Mouse (Mus musculus): ENCODE results near the gene Sec24c.

Gene Sec24c

GRCm38 (mm10) chr14:20677906-20678305 lies 3.8 kb downstream of the Sec24c start:
- POLR2A ChIA-PET: interaction anchor here in 1 of 4 experiments (1.3 to 1.7 kb wide), 2 partner anchors 10 to 17 kb away, joined by 3 to 4 read pairs; partner anchors contain the start of gene Fut11
- CTCF ChIA-PET: no interaction called here

GRCm38 (mm10) chr14:20681742-20682141 lies 7.6 kb downstream of the Sec24c start:
- ChIA-PET CTCF (interaction anchor here in 1 of 4 experiments (1.1 to 2.0 kb wide), 4 partner anchors 9 to 20 kb away, joined by 3 to 5 read pairs (median 3); no protein-coding TSS in a partner anchor), POLR2A (interaction anchor here in 2 of 4 experiments (1.0 to 6.4 kb wide), 12 partner anchors 8 to 247 kb away, joined by 3 to 43 read pairs (median 8); partner anchors contain the start of genes Fut11 (in 2 of the 2), Sec24c (in 2 of the 2), Chchd1 (in 1 of the 2) and Usp54 (in 1 of the 2))

- CTCF ChIA-PET: interaction anchor here in 2 of 4 experiments (0.6 to 2.0 kb wide), 9 partner anchors 9 to 368 kb away, joined by 3 to 5 read pairs (median 3); no protein-coding TSS in a partner anchor
- POLR2A ChIA-PET: interaction anchor here in 3 of 4 experiments (0.5 to 6.4 kb wide), 16 partner anchors 8 to 246 kb away, joined by 3 to 43 read pairs (median 6); partner anchors contain the start of genes Fut11 (in 3 of the 3), Sec24c (in 2 of the 3), Chchd1 (in 1 of the 3) and Usp54 (in 1 of the 3)
These were observed 8.4 kb downstream of the Sec24c start for GRCm38 (mm10) chr14:20682498-20682897.

DNA sequence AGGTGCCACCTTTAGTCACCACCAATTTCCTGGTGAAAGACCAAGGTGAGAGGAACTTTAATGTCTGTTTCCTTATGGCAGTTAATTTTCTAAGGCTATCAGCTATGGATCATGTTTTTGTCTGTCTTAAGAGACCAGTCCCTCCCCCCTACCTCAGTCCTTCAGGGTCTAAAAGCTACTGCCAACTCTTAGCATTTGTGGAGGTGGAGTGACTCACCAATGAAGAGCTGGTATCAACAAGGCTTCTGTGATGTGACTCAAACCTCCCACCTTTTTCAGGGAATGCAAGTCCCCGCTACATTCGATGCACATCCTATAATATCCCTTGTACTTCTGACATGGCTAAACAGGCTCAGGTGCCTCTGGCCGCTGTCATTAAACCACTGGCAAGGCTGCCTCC lies 12.5 kb downstream of the Sec24c start:
- ChIA-PET POLR2A (interaction anchor here in 2 of 4 experiments (1.0 to 5.3 kb wide), 5 partner anchors 12 to 21 kb away, joined by 3 to 34 read pairs (median 4); partner anchors contain the start of genes Chchd1 (in 1 of the 2), Sec24c (in 1 of the 2) and Zswim8 (in 1 of the 2)), CTCF (interaction anchor here in 1 of 4 experiments (0.6 kb wide), 1 partner anchor 69 kb away, joined by 3 read pairs; no protein-coding TSS in a partner anchor)

GRCm38 (mm10) chr14:20689009-20689408 lies 14.9 kb downstream of the Sec24c start:
- CTCF ChIA-PET: no interaction called here
- POLR2A ChIA-PET: interaction anchor here in 2 of 4 experiments (0.5 to 1.6 kb wide), 6 partner anchors 10 to 213 kb away, joined by 3 to 4 read pairs (median 3); no protein-coding TSS in a partner anchor

DNA sequence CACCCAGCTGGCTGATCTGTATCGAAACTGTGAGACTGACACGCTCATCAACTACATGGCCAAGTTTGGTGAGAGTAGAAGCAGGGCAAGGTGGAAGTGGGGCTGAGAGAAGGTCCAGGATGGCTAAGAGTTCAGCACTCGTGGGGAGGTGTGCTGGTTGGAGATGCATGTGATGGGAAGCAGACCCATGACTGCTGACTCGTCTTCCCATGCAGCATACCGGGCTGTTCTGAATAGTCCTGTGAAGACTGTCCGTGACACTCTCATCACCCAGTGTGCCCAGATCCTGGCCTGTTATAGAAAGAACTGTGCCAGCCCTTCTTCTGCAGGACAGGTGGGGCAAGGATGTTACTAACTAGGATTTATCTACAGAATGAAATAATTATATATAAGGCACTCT lies 17.7 kb downstream of the Sec24c start:
- POLR2A ChIA-PET: interaction anchor here in 2 of 4 experiments (1.9 to 5.1 kb wide), 4 partner anchors 9 to 18 kb away, joined by 7 to 43 read pairs (median 20); partner anchors contain the start of gene Sec24c (in 2 of the 2)
- CTCF ChIA-PET: no interaction called here

GRCm38 (mm10) chr14:20693589-20694101 lies 19.5 kb downstream of the Sec24c start:
- ChIA-PET POLR2A (interaction anchor here (0.6 to 5.1 kb wide), 21 partner anchors 8 to 1120 kb away, joined by 3 to 43 read pairs (median 4); partner anchors contain the start of genes Sec24c (in 3 of the 4), Zswim8 (in 2 of the 4), Adk (in 1 of the 4) and Ap3m1 (in 1 of the 4)), CTCF (interaction anchor here in 2 of 4 experiments (0.9 to 1.2 kb wide), 3 partner anchors 12 to 105 kb away, joined by 3 read pairs; no protein-coding TSS in a partner anchor)

- ChIA-PET CTCF (interaction anchor here in 1 of 4 experiments (0.9 to 2.5 kb wide), 4 partner anchors 22 to 104 kb away, joined by 3 to 8 read pairs (median 6); no protein-coding TSS in a partner anchor), POLR2A (interaction anchor here (0.6 to 5.1 kb wide), 23 partner anchors 9 to 381 kb away, joined by 3 to 43 read pairs (median 4); partner anchors contain the start of genes Sec24c (in 3 of the 4), Vcl (in 2 of the 4), Zswim8 (in 2 of the 4) and Adk (in 1 of the 4))
These were observed 20.2 kb downstream of the Sec24c start for GRCm38 (mm10) chr14:20694185-20694883.

GRCm38 (mm10) chr14:20694884-20695760 lies 21.0 kb downstream of the Sec24c start, which contains the start of gene Fut11:
TSS of gene Fut11 (plus strand) at chr14:20694968.
- ChIA-PET POLR2A (interaction anchor here in 3 of 4 experiments (0.6 to 5.1 kb wide), 34 partner anchors 11 to 718 kb away, joined by 3 to 43 read pairs (median 4); partner anchors contain the start of genes Sec24c (in 3 of the 3), Anxa7 (in 2 of the 3), Vcl (in 2 of the 3) and Zswim8 (in 2 of the 3)), CTCF (interaction anchor here in 3 of 4 experiments (1.0 to 2.5 kb wide), 6 partner anchors 13 to 104 kb away, joined by 3 to 8 read pairs (median 4); no protein-coding TSS in a partner anchor)

DNA sequence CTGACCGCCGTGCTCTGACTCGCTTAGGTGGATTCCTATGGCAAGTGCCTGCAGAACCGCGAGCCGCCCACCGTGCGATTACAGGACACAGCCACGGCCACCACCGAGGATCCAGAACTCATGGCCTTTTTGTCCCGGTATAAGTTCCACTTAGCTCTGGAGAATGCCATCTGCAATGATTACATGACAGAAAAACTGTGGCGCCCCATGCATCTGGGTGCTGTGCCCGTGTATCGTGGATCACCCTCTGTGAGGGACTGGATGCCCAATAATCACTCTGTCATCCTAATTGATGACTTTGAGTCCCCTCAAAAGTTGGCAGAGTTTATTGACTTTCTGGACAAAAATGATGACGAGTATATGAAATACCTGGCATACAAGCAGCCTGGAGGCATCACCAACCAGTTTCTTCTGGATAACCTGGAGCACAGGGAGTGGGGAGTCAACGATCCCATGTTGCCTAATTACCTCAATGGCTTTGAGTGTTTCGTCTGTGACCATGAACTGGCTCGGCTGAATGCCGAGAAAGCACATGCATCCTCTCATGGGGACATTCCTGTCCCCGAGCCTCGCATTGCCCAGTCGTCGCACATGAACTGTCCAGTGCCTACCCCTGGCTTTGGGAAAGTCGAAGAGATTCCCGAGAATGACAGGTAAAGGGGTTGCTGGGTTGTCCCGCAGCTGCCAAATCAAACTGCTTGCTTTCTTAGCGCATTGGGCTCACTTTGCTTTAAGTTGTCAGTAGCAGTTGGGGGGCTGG lies 21.8 kb downstream of the Sec24c start:
- CTCF ChIA-PET: interaction anchor here in 3 of 4 experiments (1.0 to 2.5 kb wide), 12 partner anchors 12 to 103 kb away, joined by 3 to 10 read pairs (median 4); partner anchors contain the start of gene Zswim8 (in 1 of the 3)
- POLR2A ChIA-PET: interaction anchor here in 3 of 4 experiments (0.6 to 5.1 kb wide), 27 partner anchors 10 to 356 kb away, joined by 3 to 43 read pairs (median 4); partner anchors contain the start of genes Sec24c (in 3 of the 3), Anxa7 (in 2 of the 3), Zswim8 (in 2 of the 3) and Adk (in 1 of the 3)

DNA sequence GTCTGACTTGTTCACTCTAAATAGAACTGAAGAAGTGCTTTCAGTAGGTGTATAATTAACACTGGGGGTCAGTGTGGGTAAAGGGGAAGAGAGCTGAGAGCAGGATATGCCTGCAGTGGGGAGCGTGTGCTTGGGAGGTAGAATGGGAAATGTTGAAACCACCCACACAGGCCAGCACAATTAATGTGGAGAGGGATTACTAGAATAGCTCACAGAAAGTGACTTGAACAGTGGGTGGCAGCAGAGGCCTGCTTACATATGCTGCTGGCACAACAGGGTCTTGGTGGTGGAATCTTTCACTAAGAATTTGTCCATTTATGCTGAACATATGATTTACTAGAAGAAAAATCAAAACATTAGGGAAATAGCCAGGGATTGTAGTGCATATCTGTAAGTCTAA lies 22.9 kb downstream of the Sec24c start:
- ChIA-PET CTCF (interaction anchor here in 3 of 4 experiments (0.5 to 2.5 kb wide), 12 partner anchors 11 to 318 kb away, joined by 3 to 10 read pairs (median 4); partner anchors contain the start of gene Zswim8 (in 1 of the 3)), POLR2A (interaction anchor here in 3 of 4 experiments (0.7 to 5.0 kb wide), 17 partner anchors 9 to 402 kb away, joined by 3 to 39 read pairs (median 4); partner anchors contain the start of genes Zswim8 (in 2 of the 3), Adk (in 1 of the 3), Ap3m1 (in 1 of the 3) and Sec24c (in 1 of the 3))

GRCm38 (mm10) chr14:20698515-20698914 lies 24.4 kb downstream of the Sec24c start:
- ChIA-PET POLR2A (interaction anchor here in 3 of 4 experiments (0.6 to 5.0 kb wide), 11 partner anchors 8 to 230 kb away, joined by 3 to 39 read pairs (median 4); partner anchors contain the start of genes Zswim8 (in 2 of the 3), Sec24c (in 1 of the 3) and Vcl (in 1 of the 3)), CTCF (no interaction called here)

DNA sequence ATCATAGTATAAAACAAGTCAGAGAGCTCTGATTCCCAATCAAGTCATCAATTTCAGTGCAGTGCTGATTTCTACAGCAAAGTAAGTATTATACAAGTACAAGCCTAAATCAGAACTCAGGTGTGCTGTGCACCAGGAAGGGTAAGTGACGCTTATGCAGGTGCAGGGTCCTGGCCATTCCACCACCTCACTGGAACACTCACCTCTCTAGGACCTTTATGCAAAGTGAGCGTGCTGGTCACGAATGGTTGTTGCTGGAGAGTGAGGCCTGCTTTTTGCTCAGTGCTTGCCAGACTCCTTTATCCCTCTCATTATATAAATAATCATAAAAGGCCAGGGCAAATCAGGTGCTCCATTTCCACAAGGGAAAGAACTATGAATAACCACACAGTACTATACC lies 26.3 kb downstream of the Sec24c start:
- ChIA-PET POLR2A (interaction anchor here in 2 of 4 experiments (0.6 to 3.2 kb wide), 9 partner anchors 11 to 250 kb away, joined by 3 to 8 read pairs (median 4); partner anchors contain the start of genes Camk2g (in 1 of the 2) and Vcl (in 1 of the 2)), CTCF (interaction anchor here in 2 of 4 experiments (0.6 to 1.3 kb wide), 2 partner anchors 37 to 197 kb away, joined by 3 read pairs; no protein-coding TSS in a partner anchor)

DNA sequence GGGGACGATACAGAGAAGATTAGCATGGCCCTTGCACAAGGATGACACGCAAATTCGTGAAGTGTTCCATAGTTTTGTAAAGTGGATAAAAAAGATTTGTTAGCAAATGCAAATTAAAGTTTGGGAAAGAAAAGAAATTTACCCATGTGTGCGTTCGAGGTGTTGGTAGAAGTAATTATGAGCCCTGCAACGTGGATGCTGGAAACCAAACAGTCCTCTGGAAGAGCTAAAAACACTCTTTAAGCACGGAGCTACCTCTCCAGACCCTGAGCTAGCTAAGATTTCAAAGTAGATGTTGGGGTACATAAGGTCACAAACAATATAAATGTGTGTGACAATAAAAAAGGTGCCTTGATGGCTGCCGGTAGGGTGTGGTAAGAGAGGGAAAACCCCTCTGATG lies 27.4 kb downstream of the Sec24c start:
- POLR2A ChIA-PET: interaction anchor here in 2 of 4 experiments (1.0 to 3.2 kb wide), 14 partner anchors 8 to 351 kb away, joined by 3 to 13 read pairs (median 7); partner anchors contain the start of genes Sec24c (in 2 of the 2), Adk (in 1 of the 2), Ap3m1 (in 1 of the 2) and Mrps16 (in 1 of the 2)
- CTCF ChIA-PET: interaction anchor here in 2 of 4 experiments (1.3 kb wide), 2 partner anchors 30 to 35 kb away, joined by 3 to 4 read pairs; no protein-coding TSS in a partner anchor

DNA sequence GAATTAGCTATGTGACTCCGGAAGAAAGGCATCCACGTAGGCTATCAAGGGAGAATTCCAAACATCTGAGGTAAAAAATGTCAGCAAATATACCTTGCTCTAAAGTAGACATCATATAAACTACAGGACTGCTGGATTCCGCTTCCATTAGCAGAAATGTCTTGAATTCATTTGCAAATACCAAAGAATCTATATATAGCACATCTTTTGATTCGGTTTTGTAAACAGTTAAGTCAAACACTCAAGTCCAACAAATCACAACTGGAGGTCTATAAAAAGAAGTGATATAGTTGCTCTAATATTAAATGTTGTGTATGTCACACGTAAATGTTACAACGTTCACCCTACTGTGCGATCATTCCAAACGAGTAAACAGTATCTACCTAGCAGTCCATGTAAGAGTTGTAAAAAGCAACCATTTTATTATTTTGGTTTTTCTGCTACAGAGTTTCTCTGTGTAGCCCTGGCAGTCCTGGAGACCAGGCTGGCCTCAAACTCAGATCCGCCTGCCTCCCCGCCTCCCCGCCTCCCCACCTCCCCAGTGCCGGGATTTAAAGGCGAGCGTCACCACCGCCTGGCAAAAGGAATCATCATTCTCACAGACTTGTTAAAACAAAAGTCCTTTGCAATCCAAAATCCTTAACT lies 28.1 kb downstream of the Sec24c start:
- ChIA-PET POLR2A (interaction anchor here in 2 of 4 experiments (0.6 to 3.2 kb wide), 21 partner anchors 8 to 350 kb away, joined by 3 to 13 read pairs (median 4); partner anchors contain the start of genes Sec24c (in 2 of the 2), Usp54 (in 2 of the 2), Adk (in 1 of the 2) and Ap3m1 (in 1 of the 2)), CTCF (interaction anchor here in 1 of 4 experiments (1.3 kb wide), 1 partner anchor 30 kb away, joined by 4 read pairs; no protein-coding TSS in a partner anchor)

Data from embryonic stem cell, embryonic (primary cell).